Mouse (Mus musculus) erythroid progenitor cell, adult 5-6 weeks (primary cell): ENCODE measurements around the gene Ciart. TPM values are rescaled to one million over a fixed set of nuclear protein-coding genes. Genes with fewer than 3 reads are reported as not detected.
"Not testable (repeated sequence)": the region's sequence is repeated elsewhere in the genome, so short reads cannot be mapped to it uniquely, and the experiment has no call there.

Source experiments
- ATAC-seq: replicated peaks from 2 replicates; pipeline ENCODE4 v1.8.0; 2016; ENCODE audit warnings: moderate number of reproducible peaks, mild to moderate bottlenecking, moderate TSS enrichment, inconsistent platforms; ENCODE audit not compliant: poor library complexity, low FRiP score, severe bottlenecking
- total RNA-seq, 2 experiments: library from RNA; stranded (forward) in 1 of 2; stranded (reverse) in 1 of 2; fragments of 150-400 nt in 1 of 2; fragments of 186-747, 209-891 nt in 1 of 2; gene quantifications; 2 replicates each; pipeline versions ENCODE4 v1.2.3 to v1.2.4; 2015 to 2017; ENCODE audit warnings: low replicate concordance in 2 of 2

The Ciart gene
- total RNA-seq (2015; ENCODE audit: low replicate concordance) = not detected in 2 replicates
- 1.8 TPM in 1 of 2 replicates, not detected in the other for total RNA-seq (2017; ENCODE audit: low replicate concordance)

DNA sequence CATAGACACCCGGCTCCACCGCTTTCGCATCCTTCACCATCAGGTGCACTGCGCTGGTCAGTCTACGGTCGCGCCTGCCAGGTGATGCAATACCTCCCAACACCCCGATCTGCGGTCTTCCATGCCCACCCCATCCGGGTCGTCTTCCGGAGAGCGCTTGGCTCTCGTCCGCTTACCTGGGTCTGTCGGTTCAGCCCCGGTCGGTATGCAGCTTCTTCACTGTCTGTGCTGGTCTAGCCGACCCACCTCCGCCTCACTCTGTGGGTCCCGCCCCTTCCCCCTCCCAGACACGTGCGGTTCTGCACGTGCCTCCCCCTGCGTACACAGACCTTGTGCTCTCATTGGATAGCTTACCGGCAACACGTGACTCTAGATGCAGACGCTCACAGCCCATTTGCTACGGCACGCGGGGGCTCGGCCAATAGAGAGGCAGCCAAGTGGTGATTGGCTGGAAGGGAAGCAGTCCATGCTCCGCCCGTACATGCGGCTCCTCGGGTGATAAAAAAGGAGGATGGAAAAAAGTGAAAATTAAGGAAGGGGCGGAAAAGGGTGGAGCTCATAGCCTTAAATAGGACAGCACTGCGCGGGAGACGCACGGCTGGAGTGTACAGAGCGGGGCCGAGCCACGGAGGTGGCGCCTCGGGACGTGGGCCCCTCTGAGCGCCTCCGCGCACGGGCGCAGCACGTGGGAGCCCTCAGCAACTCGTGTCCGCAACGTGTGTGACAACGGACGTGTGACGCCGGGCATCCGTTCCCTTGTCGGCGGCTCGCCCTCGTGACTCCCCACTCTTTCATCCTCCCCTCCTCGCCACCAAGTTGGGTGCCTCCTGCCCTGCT lies at the start of gene Ciart:
Ciart (minus strand) TSS at position 273 of the 837 bp plus-strand sequence.
- ATAC-seq = peak; percentile 97

DNA sequence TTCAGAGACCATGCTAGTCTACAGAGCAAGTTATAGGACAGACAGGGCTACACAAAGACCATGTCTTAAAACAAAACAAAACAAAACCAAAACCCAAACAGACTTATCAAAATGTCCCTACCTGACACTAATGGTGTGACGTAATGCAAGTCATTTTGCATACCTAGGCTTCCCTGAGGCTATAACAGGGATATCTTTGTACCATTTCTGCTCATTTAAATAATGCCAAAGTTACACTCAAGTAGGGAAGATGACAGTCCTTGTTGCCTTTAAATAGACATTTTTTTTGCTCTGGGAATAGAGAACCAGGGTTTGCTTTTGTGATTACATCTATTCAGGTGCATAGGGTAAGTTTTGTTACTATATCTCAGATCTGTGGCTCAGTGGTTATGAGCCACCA lies 49.4 kb upstream of the Ciart start:
- no peak for ATAC-seq

DNA sequence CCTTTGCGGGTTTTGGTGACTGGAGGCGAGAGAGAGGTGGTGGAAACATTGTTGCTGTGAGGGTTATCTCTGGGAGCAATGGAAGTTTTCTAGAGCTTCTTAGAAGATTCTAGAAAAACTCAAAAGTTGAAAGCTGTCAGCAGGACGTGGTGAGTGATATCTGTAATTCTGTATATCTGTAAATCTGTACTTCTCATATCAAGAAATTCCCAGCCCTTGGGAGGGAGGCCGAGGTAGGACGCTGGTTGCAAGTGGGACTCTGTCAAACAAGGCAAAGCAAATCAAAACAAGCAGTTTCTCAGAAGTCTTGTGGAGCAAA lies 48.4 kb upstream of the Ciart start:
- no peak for ATAC-seq

DNA sequence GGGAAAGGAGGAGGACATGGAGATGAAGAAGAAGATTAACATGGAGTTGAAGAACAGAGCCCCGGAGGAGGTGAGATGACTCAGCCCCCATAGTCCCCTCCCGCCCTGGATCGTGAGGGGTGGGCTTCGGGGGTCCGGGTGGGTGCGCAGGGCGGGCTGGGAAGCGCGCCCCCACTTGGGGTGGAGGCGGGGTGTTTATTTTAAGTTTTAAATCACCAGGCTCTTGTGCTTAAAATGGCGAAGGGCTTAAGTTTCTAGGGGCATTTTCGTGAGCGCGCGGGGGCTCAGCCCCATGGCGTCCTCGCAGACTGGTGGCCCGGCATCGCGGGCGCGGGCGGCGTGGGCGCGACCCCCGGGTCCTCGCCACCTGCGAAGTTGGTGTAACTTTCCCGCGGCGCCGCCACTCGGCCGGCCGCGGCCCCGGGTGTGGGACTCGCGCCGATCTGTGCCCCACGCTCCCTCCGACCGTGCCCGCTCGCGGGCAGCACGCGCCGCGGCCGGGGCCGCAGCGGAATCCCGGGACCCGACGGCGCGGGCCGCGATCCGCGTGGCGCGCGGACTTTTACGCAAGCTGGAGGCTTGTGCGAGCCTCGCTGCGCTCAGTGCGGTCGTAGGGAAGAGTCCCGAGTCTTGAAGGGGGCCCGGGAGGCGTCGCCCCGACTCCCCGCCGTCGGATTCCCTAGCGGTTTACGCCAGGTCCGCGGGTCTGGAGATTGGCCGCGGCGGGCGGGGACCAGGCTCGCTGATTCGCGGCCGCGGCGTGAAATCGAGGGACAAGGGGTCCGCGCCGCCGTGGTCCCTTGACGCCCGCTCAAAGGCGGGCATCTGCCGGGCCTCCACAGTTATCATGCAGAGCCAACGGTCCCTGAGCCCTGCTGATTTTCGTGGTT lies 47.8 kb upstream of the Ciart start:
- peak; percentile 9; the same call in 1 of the 2 replicates for ATAC-seq

DNA sequence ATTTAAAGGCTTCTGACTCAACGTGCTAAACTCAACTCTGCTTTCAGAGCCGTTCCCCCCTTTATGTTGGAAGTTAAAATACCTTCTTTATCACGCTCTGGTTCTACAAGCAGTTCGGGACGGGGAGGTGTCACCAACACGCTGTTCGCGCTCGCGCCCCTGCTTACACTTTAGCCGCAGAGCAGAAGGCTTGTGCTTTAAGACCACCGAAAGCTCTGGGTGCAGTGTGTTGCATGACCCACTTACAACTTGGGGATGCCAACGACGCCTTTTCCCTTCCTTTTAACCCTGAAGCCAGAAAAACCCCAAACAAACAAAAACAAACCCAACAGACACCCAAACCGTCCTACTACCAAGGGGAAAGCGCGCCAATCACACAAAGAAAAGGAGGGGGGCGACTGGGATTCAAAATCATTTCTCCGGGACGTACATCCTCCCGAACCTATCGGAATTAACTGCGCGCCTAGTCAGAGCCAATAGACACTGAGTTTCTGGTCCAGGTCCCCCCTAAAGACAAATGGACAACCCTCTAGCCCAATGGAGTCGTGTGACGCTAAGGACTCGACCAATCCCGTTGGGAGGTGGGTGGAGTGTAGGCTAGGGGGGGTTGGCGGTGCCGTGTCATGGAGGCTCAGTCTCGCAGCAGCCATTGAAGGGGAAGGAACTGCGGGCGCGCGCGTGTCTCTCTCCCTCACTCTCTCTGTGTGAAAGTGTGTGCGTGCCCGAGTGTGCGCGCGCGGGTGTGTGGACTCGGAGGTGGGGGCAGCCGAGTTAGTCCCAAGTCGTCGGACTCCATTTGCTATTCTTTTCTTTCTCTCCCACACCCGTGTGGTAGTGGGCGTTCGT lies 46.8 kb upstream of the Ciart start, which contains the start of gene Anp32e:
Anp32e (plus strand) TSS at position 589 of the 846 bp plus-strand sequence.
- ATAC-seq = peak; percentile 91

DNA sequence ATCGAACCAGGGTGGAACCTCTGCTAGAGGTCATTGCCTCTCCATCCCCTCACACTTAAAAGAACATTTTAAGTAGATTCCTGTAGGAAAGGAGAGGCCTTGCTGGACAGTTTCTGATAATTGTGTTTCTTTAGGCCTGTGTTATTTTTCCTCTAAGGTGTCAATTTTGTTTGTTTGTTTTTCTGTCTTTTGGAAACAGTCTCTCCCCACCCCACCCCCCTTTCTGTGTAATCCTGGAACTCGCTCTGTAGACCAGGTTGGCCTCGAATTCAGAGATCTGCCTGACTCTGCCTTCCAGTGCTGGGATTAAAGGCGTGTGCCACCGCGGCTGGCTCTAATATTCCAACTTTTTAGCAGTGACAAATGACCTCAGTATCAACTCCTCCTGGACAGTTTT lies 46.2 kb upstream of the Ciart start:
- no peak; the same call in 1 of the 2 replicates for ATAC-seq

DNA sequence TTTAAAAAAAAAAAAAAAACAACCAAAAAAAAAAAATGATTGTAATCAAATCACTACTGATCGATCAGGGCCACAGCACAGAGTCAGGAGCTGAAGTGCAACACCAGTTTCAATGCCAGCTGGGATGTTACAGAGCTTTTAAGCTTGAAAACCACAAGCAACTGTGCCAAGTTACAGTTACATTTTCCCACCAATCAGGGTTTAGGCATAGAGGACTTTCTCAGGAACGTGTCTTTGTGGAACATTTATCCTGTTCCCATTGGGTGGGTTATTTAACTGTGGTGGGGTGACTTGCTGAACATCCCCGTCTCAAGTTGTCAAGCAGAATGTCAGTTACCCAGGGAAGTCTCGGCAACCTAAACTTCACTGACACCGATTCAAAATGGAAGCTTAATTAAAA lies 43.0 kb upstream of the Ciart start:
- ATAC-seq = no peak

DNA sequence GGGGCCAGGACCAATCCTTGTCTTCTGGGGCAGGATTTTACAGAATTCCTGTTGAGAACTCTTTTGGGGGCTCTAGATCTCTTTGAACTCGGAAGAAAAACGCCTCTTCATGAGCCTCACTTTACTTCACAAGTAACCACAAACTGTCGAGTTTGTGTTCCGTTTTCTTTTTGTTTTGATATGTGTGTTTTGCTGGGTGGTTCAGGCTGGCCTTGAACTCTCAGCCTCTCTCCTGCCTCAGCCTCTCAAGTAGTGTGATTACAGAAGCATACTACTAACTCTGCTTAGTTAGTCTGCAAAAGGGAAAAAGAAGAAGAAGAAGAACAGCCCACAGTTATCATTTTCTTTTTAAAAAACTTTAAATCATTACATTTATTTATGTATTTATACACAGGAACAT lies 42.1 kb upstream of the Ciart start:
- ATAC-seq = no peak

DNA sequence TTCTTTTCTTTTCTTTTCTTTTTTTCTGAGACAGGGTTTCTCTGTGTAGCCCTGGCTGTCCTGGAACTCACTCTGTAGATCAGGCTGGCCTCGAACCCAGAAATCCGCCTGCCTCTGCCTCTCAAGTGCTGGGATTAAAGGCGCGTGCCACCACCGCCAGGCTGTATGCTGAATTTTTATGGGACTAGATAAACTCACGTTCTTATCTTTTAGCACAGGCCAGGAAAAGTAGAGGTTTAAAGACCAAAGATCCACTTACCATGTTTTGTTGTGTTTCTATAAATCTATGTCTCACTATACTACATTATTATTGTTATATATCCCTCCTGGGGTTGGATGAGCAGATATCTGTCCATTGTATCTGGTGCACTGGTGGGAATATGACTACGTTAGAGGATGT lies 41.4 kb upstream of the Ciart start:
- not testable (repeated sequence) for ATAC-seq

DNA sequence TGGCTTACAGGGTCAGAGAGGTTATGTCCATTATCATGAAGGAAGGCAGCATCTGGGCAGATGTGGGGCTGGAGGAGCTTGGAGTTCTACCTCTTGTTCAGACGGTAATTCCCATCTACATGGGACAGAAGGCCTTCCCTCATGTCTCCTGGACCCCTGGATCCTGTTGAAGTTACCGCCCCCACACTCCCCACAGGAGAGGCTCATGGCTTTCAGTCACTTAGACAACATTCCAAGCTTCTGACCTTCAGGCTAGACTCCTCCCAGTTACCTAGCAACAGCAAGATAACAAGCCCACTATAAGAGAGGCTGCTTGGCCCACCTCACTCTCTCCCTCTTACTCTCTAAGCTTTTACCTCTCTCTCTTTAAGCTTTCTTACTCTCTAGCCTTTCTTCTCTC lies 38.5 kb upstream of the Ciart start:
- not testable (repeated sequence) for ATAC-seq

DNA sequence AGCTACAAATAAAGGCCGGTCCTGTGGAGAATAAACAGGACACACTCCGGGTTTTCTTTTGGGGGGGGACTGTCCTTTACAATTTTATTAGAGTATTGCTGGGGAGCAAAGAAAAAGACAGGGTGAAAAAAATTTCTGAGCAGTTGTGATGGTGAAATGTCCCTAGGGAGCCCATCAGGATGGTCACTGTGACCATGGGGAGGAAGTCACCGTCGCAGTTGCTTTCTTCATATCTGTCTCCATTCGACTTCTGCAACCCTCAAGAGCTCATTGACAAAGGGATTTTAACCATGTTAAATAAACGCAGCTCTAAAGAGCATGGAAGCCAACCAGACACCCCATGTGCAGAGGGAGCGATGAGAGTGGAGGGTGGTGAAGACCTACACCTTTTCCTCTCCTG lies 34.7 kb upstream of the Ciart start:
- no peak for ATAC-seq

DNA sequence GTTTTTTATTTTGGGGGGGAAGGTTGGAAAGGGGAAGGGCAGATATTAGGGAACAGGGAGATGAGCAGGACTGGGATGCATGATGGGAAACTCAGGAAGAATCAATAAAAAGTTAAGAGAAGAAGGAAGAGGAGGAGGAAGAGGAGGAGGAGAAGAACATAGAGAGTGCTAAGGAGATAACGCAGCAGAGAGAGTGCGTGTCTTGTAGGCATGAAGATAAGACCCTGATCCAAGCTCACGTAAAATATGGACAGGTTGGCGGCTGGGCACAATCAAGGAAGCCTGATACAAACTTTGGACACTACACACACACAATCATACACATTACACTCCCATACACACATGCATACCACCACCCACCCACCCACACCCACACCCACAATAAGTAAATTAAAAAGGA lies 32.7 kb upstream of the Ciart start:
- no peak for ATAC-seq

DNA sequence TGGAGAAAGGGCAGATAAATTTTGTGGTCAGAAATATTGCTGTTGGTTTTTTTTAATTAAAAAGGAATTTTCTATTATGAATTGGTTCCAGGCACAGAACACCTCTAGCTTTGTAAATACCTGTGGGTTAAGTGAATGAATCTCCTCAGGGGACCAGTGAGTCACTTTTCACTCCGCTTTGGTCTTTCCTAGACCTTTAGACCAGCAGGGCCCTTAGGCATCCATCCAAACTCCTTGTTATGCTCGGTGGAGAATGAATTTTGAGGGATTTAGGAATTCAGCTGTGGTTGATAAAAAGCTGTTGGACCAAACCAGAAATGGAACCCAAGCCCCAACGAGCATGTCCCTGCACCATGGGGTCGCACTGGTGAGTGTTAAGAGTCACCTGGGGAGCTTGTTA lies 25.6 kb upstream of the Ciart start:
- no peak for ATAC-seq

DNA sequence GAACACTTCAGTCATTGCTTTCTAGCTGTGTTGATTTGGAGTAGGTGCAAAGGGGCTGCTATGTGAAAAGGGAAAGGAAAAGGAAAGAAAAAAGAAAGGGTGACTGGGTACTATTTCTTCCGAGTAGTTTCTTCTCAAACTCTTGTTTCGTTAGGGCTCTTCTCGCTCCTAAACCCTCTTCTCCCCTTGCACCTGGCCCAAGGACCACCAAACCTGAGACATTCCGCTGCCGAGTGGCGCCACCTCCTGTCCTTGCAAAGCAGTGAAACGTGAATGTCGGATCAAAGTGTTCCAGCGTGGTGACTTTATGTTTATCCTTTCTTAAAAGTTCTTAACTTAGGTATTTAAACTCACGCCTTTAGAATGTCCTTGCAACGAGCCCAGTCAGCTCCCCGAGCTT lies 24.8 kb upstream of the Ciart start:
- ATAC-seq = no peak

DNA sequence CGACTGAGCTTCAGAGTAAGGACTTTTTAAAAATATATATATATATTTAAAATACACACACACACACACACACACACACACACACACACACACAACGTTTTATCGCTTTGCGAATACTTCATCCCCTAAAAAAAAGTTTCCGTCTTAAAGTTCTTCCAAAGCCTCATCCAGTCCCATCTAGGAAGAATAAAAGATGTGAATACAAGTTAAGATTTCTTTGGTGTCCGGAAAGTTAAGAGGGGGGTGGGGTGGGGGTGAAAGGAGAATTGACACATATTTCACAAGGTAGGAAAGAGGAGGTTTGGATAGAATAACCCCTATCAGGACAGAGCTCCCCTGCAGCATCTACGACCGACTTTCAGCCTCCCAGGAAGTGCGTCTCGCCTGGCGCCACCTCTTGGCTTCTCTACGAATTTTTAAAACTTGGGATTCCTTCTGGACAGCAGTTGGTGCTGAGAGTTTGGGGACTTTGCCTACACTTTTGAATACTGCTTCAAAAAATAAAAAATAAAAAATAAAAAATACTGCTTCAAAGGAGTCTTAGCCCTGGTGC lies 24.0 kb upstream of the Ciart start:
- no peak for ATAC-seq

DNA sequence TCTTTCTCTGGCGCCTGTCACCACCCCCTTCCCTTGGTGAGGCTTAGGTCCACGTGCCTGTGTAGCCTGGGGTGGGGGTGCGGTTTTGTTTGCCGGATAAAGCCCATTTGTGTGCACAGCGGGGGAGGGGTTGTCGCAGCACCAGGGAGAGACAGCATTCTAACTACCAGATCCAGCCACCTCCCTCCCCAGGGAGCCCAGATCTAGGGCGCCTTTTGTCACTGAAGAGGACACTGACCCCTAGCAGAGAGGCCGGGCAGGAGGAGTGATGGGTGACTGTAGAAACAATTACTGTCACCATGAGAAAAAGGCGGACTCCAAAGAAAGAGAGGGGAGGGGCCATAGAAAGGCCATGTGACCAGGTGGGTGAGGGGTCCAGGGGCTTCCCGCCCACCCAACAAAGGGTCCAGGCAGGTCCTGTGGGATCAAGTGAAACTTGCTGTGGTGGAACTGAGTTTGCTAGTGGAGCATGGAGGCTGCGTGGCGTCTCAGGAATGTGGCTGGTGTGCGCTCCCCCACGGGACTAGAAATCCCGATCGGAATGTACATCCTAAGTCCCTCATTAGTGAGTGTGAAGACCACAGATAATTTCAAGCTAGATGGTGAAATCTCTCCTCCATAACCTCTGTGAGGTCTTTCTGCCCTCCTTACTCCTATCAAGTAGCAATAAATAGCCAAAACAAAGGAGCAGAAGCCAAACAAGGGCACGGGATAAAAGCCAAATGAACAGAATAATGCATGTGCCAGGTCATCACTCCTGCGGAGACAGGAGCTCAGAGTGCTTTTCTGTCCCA lies 23.3 kb upstream of the Ciart start:
- no peak for ATAC-seq

DNA sequence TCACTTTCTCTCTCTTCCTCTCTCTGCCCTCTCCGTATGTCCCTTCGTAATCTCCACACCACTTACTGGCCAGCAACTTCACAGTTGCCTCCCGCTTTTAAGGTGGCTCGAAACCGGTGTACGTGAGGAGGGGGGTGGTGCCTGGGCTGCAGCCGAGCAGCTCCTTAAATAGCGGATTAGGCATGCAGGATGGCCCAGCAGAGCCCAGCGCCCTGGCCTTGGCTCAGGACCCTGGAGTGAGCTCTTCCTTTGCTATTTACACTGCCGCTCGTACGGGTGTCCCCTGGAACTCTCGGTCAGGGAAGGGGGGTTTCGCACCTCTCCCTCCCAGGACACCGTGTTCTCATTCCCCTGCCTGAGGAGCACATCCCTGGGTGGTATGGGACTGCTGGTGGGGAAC lies 22.5 kb upstream of the Ciart start, which contains the start of gene Car14:
Car14 (minus strand) TSS at position 124 of the 400 bp plus-strand sequence.
- no peak for ATAC-seq

DNA sequence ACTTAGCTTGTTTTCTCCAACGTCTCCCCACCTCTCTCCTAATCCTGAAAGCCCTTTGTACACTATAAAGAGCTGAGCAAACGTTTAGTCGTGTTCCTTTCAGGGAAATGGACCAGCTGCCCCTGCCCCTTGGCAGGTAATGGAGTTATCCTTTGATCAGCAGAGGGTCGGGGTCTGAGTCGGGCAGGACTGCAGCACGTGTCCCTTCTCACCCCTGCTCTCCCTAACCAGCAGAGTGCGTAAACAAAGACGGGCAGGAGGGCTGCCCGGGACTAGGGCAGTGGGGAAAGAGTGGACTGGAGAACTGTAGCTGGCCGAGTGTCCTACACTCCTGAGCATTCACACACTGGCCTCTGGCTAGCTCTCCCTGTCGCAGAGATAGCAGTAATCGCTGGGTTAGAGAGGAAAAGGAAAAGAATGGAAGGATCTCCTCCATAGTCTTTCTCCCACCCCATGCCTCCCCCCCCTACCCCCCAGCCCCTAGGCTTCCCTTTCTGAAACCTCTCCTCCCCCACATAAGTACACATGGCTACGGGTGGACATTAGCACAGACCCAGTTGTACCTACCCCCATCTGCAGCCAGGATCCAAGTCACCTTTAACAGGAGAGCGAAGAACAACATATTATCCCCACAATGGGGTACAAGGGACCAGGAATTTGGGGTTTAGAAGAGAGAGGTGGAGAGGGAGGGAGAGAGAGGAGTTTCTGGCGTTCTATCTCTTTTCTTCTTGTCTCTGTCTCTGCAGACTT lies 21.9 kb upstream of the Ciart start:
- ATAC-seq = no peak
